Comparison of ENCODE assay signal across 8 mouse cellular contexts in the genomic region with DNA sequence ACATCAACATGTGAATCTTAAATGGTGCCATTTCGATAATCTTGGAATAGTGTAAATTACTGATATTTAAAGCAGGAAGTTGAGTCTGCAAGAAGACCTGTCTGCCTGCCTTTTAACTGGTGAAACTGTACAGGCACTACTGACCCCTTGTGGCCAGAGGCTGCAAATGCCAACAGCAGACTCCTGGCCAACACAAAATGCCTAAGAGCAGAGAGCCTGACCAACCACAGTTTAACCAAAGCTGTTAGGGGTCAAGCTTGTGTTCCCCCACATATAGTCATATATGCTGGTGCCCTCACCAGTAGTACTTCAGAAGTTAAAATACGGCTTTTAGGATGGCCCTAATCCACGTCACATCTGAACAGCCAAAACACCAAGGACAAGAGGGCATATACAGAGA. TPM values are rescaled to one million over a fixed set of nuclear protein-coding genes. Genes with fewer than 3 reads are reported as not detected.
DNase-seq lines count a peak whose midpoint lies in the region; ATAC-seq lines count a peak whose summit lies in the region.

No protein-coding gene starts in this region.

- ATAC-seq in CD4-positive, CD25-positive, alpha-beta regulatory T cell, adult 4 months, result peak; percentile 94
- ATAC-seq in neural tube, embryonic 15.5 days (ENCODE audit: low FRiP score), result peak; percentile 73; the same call in 1 of the 2 replicates

- no peaks in the 10 kb centered on the region for H3K4me1 ChIP-seq in neural tube, embryonic 15.5 days

- H3K27ac ChIP-seq in neural tube, embryonic 15.5 days (replicated peaks), result no peak overlapping the region

- DNase-seq in adrenal gland, postnatal 10 days, result peak; percentile 80
- DNase-seq in embryo, embryonic 9.5 days (ENCODE audit: extremely low spot score), result peak; percentile 67
- peak; percentile 24 to 63 for DNase-seq in heart, adult 9 months (ENCODE audit: low spot score in 2 of 2)
- DNase-seq in kidney, postnatal 10 days, result peak; percentile 80
- peak; percentile 59 to 64 for DNase-seq in lung, adult 18-20 months
- peak; percentile 32 to 42 for DNase-seq in thymus, adult 18-20 months

- H3K36me3 ChIP-seq in neural tube, embryonic 15.5 days, result peaks cover 5% of the 10 kb centered on the region; the same call in 1 of the 2 replicates

- no peak overlapping the region for H3K4me2 ChIP-seq in neural tube, embryonic 15.5 days

- 58% methylated on average over 3 of the region's 3 CpGs for WGBS in neural tube, embryonic 15.5 days

- H3K27me3 ChIP-seq in neural tube, embryonic 15.5 days (replicated peaks), result no peaks in the 10 kb centered on the region

- H3K9me3 ChIP-seq in neural tube, embryonic 15.5 days (replicated peaks), result no peaks in the 10 kb centered on the region

- H3K4me3 ChIP-seq in neural tube, embryonic 15.5 days (replicated peaks), result no peak overlapping the region

- H3K9ac ChIP-seq in neural tube, embryonic 15.5 days (replicated peaks), result no peak overlapping the region

RNA-seq across cellular contexts. Expression of a gene that starts 11.9 kb away (rescaled TPM):
- polyA plus RNA-seq in CD4-positive, CD25-positive, alpha-beta regulatory T cell, adult 4 months (2017; shearing (Covaris generic)), result 1 to 10 TPM; 4.6 to 5.5 TPM
- total RNA-seq in adrenal gland, postnatal 10 days (2021), result 1 to 10 TPM; 4.4 to 6.5 TPM
- 37.7 and 42.6 TPM in 2 replicates for polyA plus RNA-seq in neural tube, embryonic 15.5 days (2015; fragmentation: Nextera tagmentation; extraction: Ambion mirVana)

RNA-seq across cellular contexts. Expression of a gene that starts 12.1 kb away (rescaled TPM):
- polyA plus RNA-seq in CD4-positive, CD25-positive, alpha-beta regulatory T cell, adult 4 months (2017; shearing (Covaris generic)), result 10 to 100 TPM; 17.0 to 24.9 TPM
- total RNA-seq in adrenal gland, postnatal 10 days (2021), result 10 to 100 TPM; 21.7 to 24.1 TPM
- 32.0 and 32.2 TPM in 2 replicates for polyA plus RNA-seq in neural tube, embryonic 15.5 days (2015; fragmentation: Nextera tagmentation; extraction: Ambion mirVana)
